Comparison of ENCODE assay signal across 14 mouse cellular contexts in the genomic region with DNA sequence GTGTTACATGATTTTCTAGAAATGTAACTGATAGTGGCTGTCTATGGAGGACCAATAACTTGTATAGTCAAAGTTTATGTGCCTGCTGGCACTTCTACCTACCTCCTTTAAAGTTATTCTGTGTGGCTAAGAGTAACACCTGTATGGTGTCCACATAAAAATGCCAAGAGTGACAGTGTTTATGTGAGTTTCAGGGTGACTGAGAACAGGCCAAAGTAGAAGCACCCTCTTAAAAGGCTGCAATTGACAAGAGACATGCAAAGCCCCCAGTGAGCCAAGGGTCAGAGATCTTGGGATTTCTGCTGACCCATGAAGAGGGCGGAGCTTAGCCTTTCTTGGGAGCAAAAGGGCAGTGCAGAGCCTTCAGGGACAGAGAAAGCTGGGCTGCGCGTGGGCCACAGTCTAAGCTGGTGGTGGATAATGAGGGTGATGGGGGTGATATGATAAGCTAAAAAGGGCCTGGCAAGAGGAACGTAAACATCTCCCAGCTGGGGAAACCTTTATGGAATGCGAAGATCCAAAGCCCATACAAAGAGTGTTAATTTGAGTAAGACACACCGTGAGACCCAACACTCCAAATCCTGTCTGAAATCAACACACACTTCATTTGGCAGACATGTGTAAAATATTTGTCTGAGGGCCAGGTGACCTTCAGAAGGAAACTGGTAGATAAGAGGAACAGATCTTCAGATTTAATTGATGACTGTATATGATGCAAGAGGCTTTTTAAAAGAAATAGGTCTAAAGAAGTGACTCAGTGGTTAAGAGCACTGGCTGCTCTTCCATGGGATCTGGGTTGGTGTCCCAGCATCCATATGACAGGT.
DNase-seq lines count a peak whose midpoint lies in the region; ATAC-seq lines count a peak whose summit lies in the region.
"Had no signal": no experiment of that assay in that cellular context is flagged by ENCODE, and none has a peak within 500 bp of the region (broad histone marks: within the 10 kb centered on the region; RNA-seq: fewer than 3 reads in every experiment).

No protein-coding gene starts in this region.

- peaks cover 10% of the 10 kb centered on the region for H3K9me3 ChIP-seq in hindbrain, embryonic 10.5 days
- H3K9me3 ChIP-seq in hindbrain, embryonic 13.5 days = no peaks in the 10 kb centered on the region
- no peaks in the 10 kb centered on the region for H3K9me3 ChIP-seq in lung, embryonic 16.5 days (ENCODE audit: control insufficient read depth, low read length)

- ATAC-seq in hindbrain, embryonic 13.5 days (ENCODE audit: low FRiP score) = no peak
- peak; percentile 54; the same call in 1 of the 2 replicates for ATAC-seq in lung, embryonic 16.5 days (ENCODE audit: low read depth)

- peak; percentile 44 for DNase-seq in hindbrain, embryonic 10.5 days (ENCODE audit: low spot score)
- peak; percentile 53 for DNase-seq in embryo, embryonic 11 days
- DNase-seq in kidney, adult 9 months = peak; percentile 88
- DNase-seq in left cerebral cortex, postnatal 25 days (ENCODE audit: low spot score in 2 of 2) = no peak
- no peak for DNase-seq in cerebellum, adult 18-20 months
- DNase-seq in left cerebral cortex, adult 9 months (ENCODE audit: low spot score in 2 of 2) = no peak
- DNase-seq: cerebellum, adult 2 months; layer of hippocampus, adult 9-11 months; right cerebral cortex, adult 18-20 months had no signal

- 0 out of 2 replicates have a peak overlapping the region, but pooled peaks have one; percentile 6 for H3K4me3 ChIP-seq in hindbrain, embryonic 10.5 days
- H3K4me3 ChIP-seq in hindbrain, embryonic 13.5 days = no peak overlapping the region
- no peak overlapping the region for H3K4me3 ChIP-seq in lung, embryonic 16.5 days (ENCODE audit: low read length)
- H3K4me3 ChIP-seq: embryonic facial prominence, embryonic 12.5 days; limb, embryonic 12.5 days had no signal

- H3K4me1 ChIP-seq in hindbrain, embryonic 10.5 days (replicated peaks) = peaks cover 34% of the 10 kb centered on the region
- peaks cover 3% of the 10 kb centered on the region; the same call in 1 of the 2 replicates for H3K4me1 ChIP-seq in hindbrain, embryonic 13.5 days (replicated peaks)
- H3K4me1 ChIP-seq in lung, embryonic 16.5 days (replicated peaks; ENCODE audit: control insufficient read depth, insufficient read depth, low read length) = peaks cover 4% of the 10 kb centered on the region; the same call in 1 of the 2 replicates

- no peak overlapping the region for H3K4me2 ChIP-seq in hindbrain, embryonic 13.5 days
- H3K4me2 ChIP-seq in lung, embryonic 16.5 days (ENCODE audit: low read depth, low read length) = no peak overlapping the region
- H3K4me2 ChIP-seq: embryonic facial prominence, embryonic 12.5 days; limb, embryonic 12.5 days had no signal

- peak overlapping the region; percentile 62 for H3K27ac ChIP-seq in hindbrain, embryonic 10.5 days
- H3K27ac ChIP-seq in hindbrain, embryonic 13.5 days = no peak overlapping the region
- H3K27ac ChIP-seq in lung, embryonic 16.5 days (ENCODE audit: low read length) = no peak overlapping the region
- H3K27ac ChIP-seq: embryonic facial prominence, embryonic 12.5 days; limb, embryonic 12.5 days; macrophage had no signal

- no peaks in the 10 kb centered on the region for H3K27me3 ChIP-seq in hindbrain, embryonic 10.5 days (ENCODE audit: insufficient read depth, poor library complexity, severe bottlenecking)
- H3K27me3 ChIP-seq in hindbrain, embryonic 13.5 days = no peaks in the 10 kb centered on the region
- H3K27me3 ChIP-seq in lung, embryonic 16.5 days (ENCODE audit: control insufficient read depth, insufficient read depth, low read depth, low read length) = no peaks in the 10 kb centered on the region
- H3K27me3 ChIP-seq: embryonic facial prominence, embryonic 12.5 days; limb, embryonic 12.5 days had no signal

- 19% methylated on average over 6 of the region's 6 CpGs for WGBS in hindbrain, embryonic 10.5 days
- WGBS in hindbrain, embryonic 13.5 days = 23% methylated on average over 6 of the region's 6 CpGs
- WGBS in lung, embryonic 16.5 days = 17% methylated on average over 6 of the region's 6 CpGs

- H3K36me3 ChIP-seq in hindbrain, embryonic 10.5 days = peaks cover 19% of the 10 kb centered on the region
- no peaks in the 10 kb centered on the region for H3K36me3 ChIP-seq in hindbrain, embryonic 13.5 days
- no peaks in the 10 kb centered on the region for H3K36me3 ChIP-seq in lung, embryonic 16.5 days (ENCODE audit: control insufficient read depth, insufficient read depth, low read length)
- H3K36me3 ChIP-seq: embryonic facial prominence, embryonic 12.5 days; limb, embryonic 12.5 days had no signal

- no peak overlapping the region for H3K9ac ChIP-seq in hindbrain, embryonic 13.5 days
- no peak overlapping the region for H3K9ac ChIP-seq in lung, embryonic 16.5 days (ENCODE audit: low read length)
- H3K9ac ChIP-seq: embryonic facial prominence, embryonic 12.5 days; limb, embryonic 12.5 days had no signal

- intact Hi-C loops in left cerebral cortex, postnatal 25 days (cut with DNase I) = no loop called here

Comparison
In these comparisons a context has a peak if more than half of its experiments do, and no peak if none do; other contexts are left out.
1. DNase-seq: peak in hindbrain, embryonic 10.5 days (single experiment), embryo, embryonic 11 days (single experiment) and kidney, adult 9 months (single experiment); none in left cerebral cortex, postnatal 25 days (0 of 2), cerebellum, adult 18-20 months (0 of 2) and left cerebral cortex, adult 9 months (0 of 2).